Mouse (Mus musculus) heart, embryonic 12.5 days (tissue): ENCODE results near the gene Casd1. TPM values are rescaled to one million over a fixed set of nuclear protein-coding genes. Genes with fewer than 3 reads are reported as not detected.
A peak's percentile ranks its signal among the peaks of the same experiment; 100 is the strongest.

Source experiments
- ATAC-seq: fragments of 200-750 bp; cut with Nextera tagmentation; 2 replicates; pipeline ENCODE4 v1.8.0; 2017; ENCODE audit warnings: moderate TSS enrichment, moderate library complexity; ENCODE audit not compliant: insufficient number of reproducible peaks, low FRiP score
- H3K27ac ChIP-seq: fragments of 300-500 bp; sonication (generic); 2 replicates; pipeline ENCODE4 v1.5.1; 2016; ENCODE audit warnings: mild to moderate bottlenecking, moderate library complexity; ENCODE audit not compliant: poor library complexity, severe bottlenecking
- H3K27me3 ChIP-seq: fragments of 300-500 bp; sonication (generic); replicated peaks from 2 replicates; pipeline ENCODE4 v1.6.1; 2016; ENCODE audit warnings: mild to moderate bottlenecking, moderate library complexity
- H3K36me3 ChIP-seq: fragments of 300-500 bp; sonication (generic); 2 replicates; pipeline ENCODE4 v1.6.1; 2016; ENCODE audit warnings: mild to moderate bottlenecking, moderate library complexity
- H3K4me1 ChIP-seq: fragments of 300-500 bp; sonication (generic); replicated peaks from 2 replicates; pipeline ENCODE4 v1.6.1; 2016; ENCODE audit warnings: mild to moderate bottlenecking
- H3K4me2 ChIP-seq: fragments of 300-500 bp; sonication (generic); 2 replicates; pipeline ENCODE4 v1.6.1; 2016; ENCODE audit warnings: mild to moderate bottlenecking, moderate library complexity
- H3K4me3 ChIP-seq: fragments of 300-500 bp; sonication (generic); 2 replicates; pipeline ENCODE4 v1.5.1; 2016; ENCODE audit warnings: mild to moderate bottlenecking
- H3K9ac ChIP-seq: fragments of 300-500 bp; sonication (generic); 2 replicates; pipeline ENCODE4 v1.6.1; 2016; ENCODE audit warnings: mild to moderate bottlenecking, moderate library complexity
- H3K9me3 ChIP-seq: fragments of 300-500 bp; sonication (generic); replicated peaks from 2 replicates; pipeline ENCODE4 v1.6.1; 2016; ENCODE audit warnings: mild to moderate bottlenecking, moderate library complexity
- WGBS: fragments of 180-500 bp; shearing (Covaris S2); methylation state at CpG from one replicate; pipeline ENCODE4 v1.1.7; 2016; 5-methylcytosine and 5-hydroxymethylcytosine counted together
- polyA plus RNA-seq: library from polyadenylated mRNA; unstranded; fragments of >200 nt; fragmentation: Nextera tagmentation; extraction: Ambion mirVana; gene quantifications from 2 replicates; pipeline ENCODE4 v1.2.1, GENCODE M21; 2016

The Casd1 gene
- polyA plus RNA-seq, 1 experiment from 2014 or later, result 40.0 TPM

DNA sequence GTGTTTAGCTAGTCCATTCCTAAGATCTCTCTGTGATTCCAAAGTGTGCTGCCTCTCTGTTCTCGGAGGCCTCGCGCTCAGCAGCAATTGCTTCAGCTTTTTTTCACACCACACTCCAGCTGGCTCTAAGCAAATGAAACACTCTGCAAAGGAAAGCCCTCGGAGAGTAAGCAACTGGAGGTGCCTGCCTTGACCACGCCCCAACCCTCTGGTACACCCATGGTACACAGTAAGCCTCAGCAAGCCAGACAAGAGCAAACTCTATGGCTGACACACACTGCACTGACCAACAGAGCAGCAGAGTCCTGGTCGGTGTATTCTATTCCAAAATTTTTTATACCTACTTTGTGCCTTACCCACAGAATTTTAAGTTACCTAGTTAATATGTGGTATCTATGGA, 17.2 kb upstream of the Casd1 start:
- no peak overlapping the region for H3K27ac ChIP-seq
- H3K9ac ChIP-seq, result no peak overlapping the region
- no peak for ATAC-seq
- no peak overlapping the region for H3K4me3 ChIP-seq
- no peak overlapping the region for H3K4me2 ChIP-seq
- no peaks in the 10 kb centered on the region for H3K9me3 ChIP-seq
- no peaks in the 10 kb centered on the region for H3K27me3 ChIP-seq
- 0 out of 2 replicates have a peak, but pooled peaks cover 4% of the 10 kb centered on the region for H3K4me1 ChIP-seq
- no peaks in the 10 kb centered on the region for H3K36me3 ChIP-seq
- 48% methylated on average over 6 of the region's 6 CpGs for WGBS

DNA sequence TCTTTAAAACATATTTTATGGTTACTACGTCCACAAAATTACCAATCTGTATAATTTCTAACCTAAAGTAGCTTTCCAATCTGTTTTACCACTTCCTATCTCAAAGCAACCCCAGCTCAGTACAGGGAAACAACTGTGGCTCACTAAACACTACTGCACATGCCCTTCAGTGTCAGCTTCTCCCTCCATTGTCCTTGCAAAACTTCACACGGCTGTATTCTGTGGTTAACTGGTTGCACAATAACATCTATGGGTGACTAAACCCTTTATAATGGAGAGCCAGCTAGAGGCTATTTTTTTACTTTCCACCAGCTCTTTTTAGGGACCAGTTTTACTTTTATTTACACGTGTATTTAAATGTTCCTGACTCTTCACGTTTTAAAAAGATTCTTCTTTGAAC, 12.7 kb upstream of the Casd1 start:
- Histone ChIP-seq H3K36me3 (no peaks in the 10 kb centered on the region), H3K4me3 (no peak overlapping the region), H3K27ac (no peak overlapping the region), H3K9ac (no peak overlapping the region), H3K4me2 (no peak overlapping the region), H3K9me3 (no peaks in the 10 kb centered on the region), H3K4me1 (0 out of 2 replicates have a peak, but pooled peaks cover under 1% of the 10 kb centered on the region), H3K27me3 (no peaks in the 10 kb centered on the region)
- 71% methylated on average over 4 of the region's 4 CpGs for WGBS
- ATAC-seq, result no peak

GRCm38 (mm10) chr6:4588722-4589121, 11.9 kb upstream of the Casd1 start:
- no peaks in the 10 kb centered on the region for H3K36me3 ChIP-seq
- no peak for ATAC-seq
- 85% methylated on average over 3 of the region's 3 CpGs for WGBS

GRCm38 (mm10) chr6:4590089-4590488, 10.6 kb upstream of the Casd1 start:
- no peak for ATAC-seq
- no peaks in the 10 kb centered on the region for H3K4me1 ChIP-seq
- H3K27me3 ChIP-seq, result no peaks in the 10 kb centered on the region
- no peak overlapping the region for H3K27ac ChIP-seq
- no peak overlapping the region for H3K4me3 ChIP-seq
- H3K9ac ChIP-seq, result no peak overlapping the region
- no peaks in the 10 kb centered on the region for H3K9me3 ChIP-seq
- H3K36me3 ChIP-seq, result no peaks in the 10 kb centered on the region
- H3K4me2 ChIP-seq, result no peak overlapping the region
- 78% methylated on average over 8 of the region's 8 CpGs for WGBS

More at GRCm38 (mm10) chr6:4588722-4589121, 11.9 kb upstream of the Casd1 start:
- no peak overlapping the region for H3K9ac ChIP-seq
- H3K27me3 ChIP-seq, result no peaks in the 10 kb centered on the region
- H3K27ac ChIP-seq, result no peak overlapping the region
- H3K9me3 ChIP-seq, result no peaks in the 10 kb centered on the region
- H3K4me2 ChIP-seq, result no peak overlapping the region
- no peaks in the 10 kb centered on the region for H3K4me1 ChIP-seq
- no peak overlapping the region for H3K4me3 ChIP-seq

- 78% methylated on average over 4 of the region's 4 CpGs for WGBS
Observed at GRCm38 (mm10) chr6:4597711-4598110, 2.9 kb upstream of the Casd1 start.

GRCm38 (mm10) chr6:4600085-4600657, 468 bp upstream of the Casd1 start:
- no peaks in the 10 kb centered on the region for H3K9me3 ChIP-seq
- peak overlapping the region; percentile 99 for H3K4me3 ChIP-seq
- 24% methylated on average over 7 of the region's 7 CpGs for WGBS
- no peak for ATAC-seq
- H3K27me3 ChIP-seq, result no peaks in the 10 kb centered on the region
- H3K4me2 ChIP-seq, result peak overlapping the region; percentile 76
- peak overlapping the region; percentile 98 for H3K9ac ChIP-seq
- H3K27ac ChIP-seq, result peak overlapping the region; percentile 98
- peaks cover 15% of the 10 kb centered on the region; the same call in 1 of the 2 replicates for H3K4me1 ChIP-seq
- no peaks in the 10 kb centered on the region for H3K36me3 ChIP-seq

More at GRCm38 (mm10) chr6:4597711-4598110, 2.9 kb upstream of the Casd1 start:
- ATAC-seq, result no peak
- Histone ChIP-seq H3K9ac (no peak overlapping the region), H3K4me3 (no peak overlapping the region), H3K4me1 (0 out of 2 replicates have a peak, but pooled peaks cover 10% of the 10 kb centered on the region), H3K27me3 (no peaks in the 10 kb centered on the region), H3K9me3 (no peaks in the 10 kb centered on the region), H3K36me3 (no peaks in the 10 kb centered on the region), H3K27ac (no peak overlapping the region), H3K4me2 (no peak overlapping the region)

- peak; percentile 81 for ATAC-seq
Observed at GRCm38 (mm10) chr6:4601297-4601931, 775 bp downstream of the Casd1 start.

DNA sequence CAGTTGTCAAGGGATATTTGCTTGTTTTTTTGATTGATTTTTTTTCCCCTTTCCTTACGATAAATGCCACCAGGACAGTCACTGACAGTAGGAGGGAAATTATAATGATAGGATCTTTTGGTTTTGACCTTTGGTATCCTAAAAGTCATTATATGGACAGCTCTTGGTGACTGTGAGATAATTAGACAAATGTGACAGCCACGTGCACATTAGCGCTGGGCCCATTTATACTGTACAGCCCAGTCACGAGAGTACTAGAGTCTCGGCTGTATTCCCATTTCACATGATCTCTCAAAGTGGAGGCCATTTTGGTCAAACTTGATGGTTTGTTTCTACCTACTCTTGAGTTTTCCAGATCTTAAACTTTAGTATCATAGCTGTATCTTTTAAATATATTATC, 1.4 kb downstream of the Casd1 start:
- H3K27me3 ChIP-seq, result no peaks in the 10 kb centered on the region
- peaks cover 22% of the 10 kb centered on the region for H3K4me1 ChIP-seq
- ATAC-seq, result no peak
- no peaks in the 10 kb centered on the region for H3K9me3 ChIP-seq
- H3K9ac ChIP-seq, result no peak overlapping the region
- H3K4me3 ChIP-seq, result peak overlapping the region; percentile 99
- H3K36me3 ChIP-seq, result no peaks in the 10 kb centered on the region
- H3K4me2 ChIP-seq, result peak overlapping the region; percentile 76
- peak overlapping the region; percentile 98; the same call in 1 of the 2 replicates for H3K27ac ChIP-seq
- WGBS, result 68% methylated on average over 5 of the region's 5 CpGs

More at GRCm38 (mm10) chr6:4601297-4601931, 775 bp downstream of the Casd1 start:
- peaks cover 20% of the 10 kb centered on the region for H3K4me1 ChIP-seq
- H3K9me3 ChIP-seq, result no peaks in the 10 kb centered on the region
- no peaks in the 10 kb centered on the region for H3K27me3 ChIP-seq
- H3K36me3 ChIP-seq, result no peaks in the 10 kb centered on the region
- H3K4me2 ChIP-seq, result peak overlapping the region; percentile 76
- peak overlapping the region; percentile 99 for H3K4me3 ChIP-seq
- H3K27ac ChIP-seq, result peak overlapping the region; percentile 98
- 9% methylated on average over 34 of the region's 58 CpGs for WGBS
- H3K9ac ChIP-seq, result peak overlapping the region; percentile 98

GRCm38 (mm10) chr6:4606394-4606793, 5.8 kb downstream of the Casd1 start:
- Histone ChIP-seq H3K4me3 (no peak overlapping the region), H3K4me2 (no peak overlapping the region), H3K9me3 (no peaks in the 10 kb centered on the region), H3K9ac (no peak overlapping the region), H3K27ac (no peak overlapping the region), H3K4me1 (peaks cover 23% of the 10 kb centered on the region), H3K36me3 (no peaks in the 10 kb centered on the region), H3K27me3 (no peaks in the 10 kb centered on the region)
- no peak for ATAC-seq
- 90% methylated on average over 4 of the region's 4 CpGs for WGBS

GRCm38 (mm10) chr6:4610216-4610896, 9.7 kb downstream of the Casd1 start:
- peaks cover 12% of the 10 kb centered on the region for H3K4me1 ChIP-seq
- WGBS, result 35% methylated on average over 4 of the region's 4 CpGs
- no peak overlapping the region for H3K4me3 ChIP-seq
- no peak overlapping the region for H3K27ac ChIP-seq
- H3K4me2 ChIP-seq, result no peak overlapping the region
- ATAC-seq, result no peak
- peaks cover 21% of the 10 kb centered on the region for H3K36me3 ChIP-seq
- H3K9me3 ChIP-seq, result peaks cover 2% of the 10 kb centered on the region; the same call in 1 of the 2 replicates
- no peak overlapping the region for H3K9ac ChIP-seq
- H3K27me3 ChIP-seq, result no peaks in the 10 kb centered on the region

DNA sequence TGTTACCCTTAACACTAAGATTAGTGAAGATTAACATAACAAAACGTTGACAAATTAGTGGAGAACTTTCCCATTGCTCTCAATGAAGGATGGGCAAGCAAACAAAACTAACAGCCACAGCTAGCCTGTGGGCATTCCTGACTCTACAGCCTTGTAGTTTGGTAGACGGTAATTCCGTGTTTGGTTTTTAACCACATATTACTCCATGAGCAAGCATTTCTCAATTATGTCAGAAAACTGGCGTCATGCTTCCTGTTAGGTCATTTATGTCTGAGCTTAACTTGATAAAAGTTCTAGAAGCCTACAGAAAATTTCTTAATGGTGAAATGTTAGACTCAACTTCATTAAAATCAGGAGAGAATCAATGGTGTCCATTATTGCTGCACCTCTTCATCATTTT, 11.2 kb downstream of the Casd1 start:
- Histone ChIP-seq H3K4me1 (peaks cover 5% of the 10 kb centered on the region), H3K9me3 (peaks cover 2% of the 10 kb centered on the region; the same call in 1 of the 2 replicates), H3K36me3 (peaks cover 23% of the 10 kb centered on the region), H3K4me2 (no peak overlapping the region), H3K27me3 (no peaks in the 10 kb centered on the region), H3K27ac (no peak overlapping the region), H3K4me3 (no peak overlapping the region), H3K9ac (no peak overlapping the region)
- 85% methylated on average over 4 of the region's 4 CpGs for WGBS
- ATAC-seq, result no peak
